Mouse (Mus musculus): ENCODE results near the gene Rnf217. TPM values are rescaled to one million over a fixed set of nuclear protein-coding genes. Genes with fewer than 3 reads are reported as not detected.

Rnf217 gene
- polyA plus RNA-seq, 1 experiment from 2014 or later, result 0.89 TPM

DNA sequence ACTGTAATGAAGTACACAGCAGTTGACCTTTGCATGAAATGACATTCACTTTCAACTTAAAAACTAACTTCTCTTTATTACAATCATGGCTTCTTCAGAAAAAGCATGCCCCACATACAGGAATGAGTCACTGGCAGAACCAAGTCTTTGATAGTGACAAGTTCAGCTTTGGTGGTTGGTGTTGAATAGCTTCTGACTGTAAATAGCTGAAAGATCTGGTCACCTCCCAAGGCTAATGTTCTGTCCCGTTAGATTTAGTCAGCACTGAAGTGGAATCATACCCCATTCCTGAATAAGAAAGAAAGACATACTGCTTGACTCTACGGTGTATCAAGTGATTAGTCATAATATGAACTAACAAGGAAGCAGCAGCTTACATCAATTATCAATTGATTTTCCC lies 51.7 kb downstream of the Rnf217 start:
- 90% methylated on average over 2 of the region's 2 CpGs for WGBS
- Histone ChIP-seq H3K9ac (replicated peaks; ENCODE audit: low read length) (no peak overlapping the region), H3K27me3 (ENCODE audit: insufficient read depth, low read length) (no peaks in the 10 kb centered on the region), H3K4me2 (replicated peaks; ENCODE audit: low read depth, low read length) (no peak overlapping the region), H3K4me3 (ENCODE audit: low read length) (no peak overlapping the region), H3K36me3 (ENCODE audit: insufficient read depth, low read length) (no peaks in the 10 kb centered on the region), H3K9me3 (ENCODE audit: low read length) (no peaks in the 10 kb centered on the region), H3K4me1 (ENCODE audit: insufficient read depth, low read length) (no peaks in the 10 kb centered on the region), H3K27ac (ENCODE audit: low read length) (no peak overlapping the region)
- ATAC-seq (ENCODE audit: low FRiP score, low TSS enrichment), result no peak

DNA sequence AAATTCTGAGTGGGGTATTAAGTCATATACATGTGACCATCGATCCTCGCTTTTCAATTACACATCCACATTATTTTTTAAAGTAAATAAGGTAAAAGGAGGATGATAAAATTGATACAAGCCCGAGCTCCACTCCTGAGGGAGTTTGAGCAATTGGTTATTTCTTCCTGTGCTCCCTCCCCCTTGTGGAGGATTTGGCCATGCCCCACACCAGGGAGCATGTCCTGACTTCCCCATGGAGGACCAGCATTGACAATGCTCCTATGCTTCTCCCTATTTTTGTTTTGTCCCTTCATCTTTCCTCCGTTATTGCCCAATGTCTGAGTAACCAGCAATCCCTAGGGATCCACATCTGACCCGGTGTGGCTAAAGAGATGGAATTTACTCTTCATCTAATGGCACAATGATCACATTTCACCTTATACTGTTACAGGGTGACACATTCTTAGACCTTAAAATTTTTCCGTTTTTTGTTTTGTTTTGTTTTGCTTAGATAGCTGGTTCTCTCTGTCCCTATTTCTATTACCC lies 53.5 kb downstream of the Rnf217 start:
- H3K36me3 ChIP-seq (ENCODE audit: insufficient read depth, low read length), result no peaks in the 10 kb centered on the region
- no peak for ATAC-seq (ENCODE audit: low FRiP score, low TSS enrichment)
- H3K4me3 ChIP-seq (ENCODE audit: low read length), result no peak overlapping the region
- 73% methylated on average over 6 of the region's 6 CpGs for WGBS
- H3K27me3 ChIP-seq (ENCODE audit: insufficient read depth, low read length), result no peaks in the 10 kb centered on the region
- H3K9ac ChIP-seq (replicated peaks; ENCODE audit: low read length), result no peak overlapping the region
- H3K4me1 ChIP-seq (ENCODE audit: insufficient read depth, low read length), result 0 out of 2 replicates have a peak, but pooled peaks cover 4% of the 10 kb centered on the region
- no peaks in the 10 kb centered on the region for H3K9me3 ChIP-seq (ENCODE audit: low read length)
- no peak overlapping the region for H3K4me2 ChIP-seq (replicated peaks; ENCODE audit: low read depth, low read length)
- no peak overlapping the region for H3K27ac ChIP-seq (ENCODE audit: low read length)

DNA sequence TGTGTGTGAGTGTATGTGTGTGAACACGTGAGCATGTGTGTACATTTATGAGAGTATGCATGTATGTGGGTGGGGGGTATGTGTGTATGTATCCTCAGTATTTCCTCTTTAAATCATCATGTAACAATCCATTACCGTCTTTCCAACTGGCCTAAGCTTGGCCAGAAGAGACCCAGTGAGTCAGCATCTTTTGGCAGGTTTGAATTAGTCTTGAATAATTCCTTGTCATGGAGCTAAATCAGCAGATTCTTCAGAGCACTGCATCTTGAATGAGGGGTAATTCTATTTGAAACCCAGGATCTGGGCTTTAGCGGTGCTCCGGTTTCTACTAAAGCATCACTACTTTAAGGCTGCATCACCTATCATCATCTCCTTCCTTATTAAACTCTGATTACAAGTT lies 55.7 kb downstream of the Rnf217 start:
- H3K9me3 ChIP-seq (ENCODE audit: low read length), result no peaks in the 10 kb centered on the region
- 0 out of 2 replicates have a peak, but pooled peaks cover 4% of the 10 kb centered on the region for H3K4me1 ChIP-seq (ENCODE audit: insufficient read depth, low read length)
- no peak overlapping the region for H3K9ac ChIP-seq (replicated peaks; ENCODE audit: low read length)
- WGBS, result 88% methylated on average over 4 of the region's 4 CpGs
- H3K4me3 ChIP-seq (ENCODE audit: low read length), result no peak overlapping the region
- H3K27ac ChIP-seq (ENCODE audit: low read length), result no peak overlapping the region
- no peak overlapping the region for H3K4me2 ChIP-seq (replicated peaks; ENCODE audit: low read depth, low read length)
- no peaks in the 10 kb centered on the region for H3K36me3 ChIP-seq (ENCODE audit: insufficient read depth, low read length)
- no peak for ATAC-seq (ENCODE audit: low FRiP score, low TSS enrichment)
- no peaks in the 10 kb centered on the region for H3K27me3 ChIP-seq (ENCODE audit: insufficient read depth, low read length)

DNA sequence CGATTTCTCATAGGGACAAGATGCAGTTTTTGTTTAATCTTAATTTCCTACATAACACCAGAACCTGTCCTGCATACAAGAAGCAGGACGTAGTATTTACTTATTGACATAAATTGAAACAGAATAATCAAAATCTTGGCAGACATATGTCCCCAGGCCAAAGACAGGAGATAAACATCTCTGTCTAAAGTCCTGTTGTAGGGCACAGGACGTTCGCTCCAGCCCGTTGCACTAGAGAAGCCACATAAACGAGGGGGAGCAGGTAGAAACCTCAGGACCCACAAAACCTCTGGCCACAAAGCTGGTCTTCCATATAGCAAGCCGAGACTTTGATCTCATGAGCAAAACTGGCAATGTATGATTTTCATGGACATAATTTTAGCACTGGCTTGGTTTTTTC lies 57.1 kb downstream of the Rnf217 start:
- H3K4me2 ChIP-seq (replicated peaks; ENCODE audit: low read depth, low read length), result no peak overlapping the region
- H3K27ac ChIP-seq (ENCODE audit: low read length), result no peak overlapping the region
- WGBS, result 74% methylated on average over 7 of the region's 7 CpGs
- no peaks in the 10 kb centered on the region for H3K9me3 ChIP-seq (ENCODE audit: low read length)
- no peak for ATAC-seq (ENCODE audit: low FRiP score, low TSS enrichment)
- no peak overlapping the region for H3K9ac ChIP-seq (replicated peaks; ENCODE audit: low read length)
- H3K4me3 ChIP-seq (ENCODE audit: low read length), result no peak overlapping the region
- 0 out of 2 replicates have a peak, but pooled peaks cover 4% of the 10 kb centered on the region for H3K4me1 ChIP-seq (ENCODE audit: insufficient read depth, low read length)
- no peaks in the 10 kb centered on the region for H3K36me3 ChIP-seq (ENCODE audit: insufficient read depth, low read length)
- H3K27me3 ChIP-seq (ENCODE audit: insufficient read depth, low read length), result no peaks in the 10 kb centered on the region

DNA sequence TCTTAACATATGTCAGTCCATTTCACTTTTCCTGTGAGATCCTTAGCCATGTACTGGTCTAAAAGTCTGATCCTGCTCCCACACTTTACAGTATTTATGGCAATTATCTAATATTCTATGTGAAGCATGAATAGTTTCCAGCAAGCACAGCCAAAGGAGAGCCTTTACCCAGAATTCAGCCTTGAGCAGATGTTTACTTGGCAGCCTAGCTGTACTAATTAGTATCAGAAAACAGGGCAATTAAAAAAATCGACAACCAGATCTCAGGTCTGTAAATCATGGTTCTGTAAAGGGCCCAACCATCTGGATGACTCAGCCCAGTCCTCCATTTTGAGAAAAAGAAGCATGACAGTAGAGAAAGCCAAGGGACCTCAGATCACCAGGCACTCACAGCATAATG lies 57.6 kb downstream of the Rnf217 start:
- Histone ChIP-seq H3K9me3 (ENCODE audit: low read length) (no peaks in the 10 kb centered on the region), H3K4me3 (ENCODE audit: low read length) (no peak overlapping the region), H3K27me3 (ENCODE audit: insufficient read depth, low read length) (no peaks in the 10 kb centered on the region), H3K4me2 (replicated peaks; ENCODE audit: low read depth, low read length) (no peak overlapping the region), H3K4me1 (ENCODE audit: insufficient read depth, low read length) (0 out of 2 replicates have a peak, but pooled peaks cover 4% of the 10 kb centered on the region), H3K36me3 (ENCODE audit: insufficient read depth, low read length) (no peaks in the 10 kb centered on the region), H3K27ac (ENCODE audit: low read length) (no peak overlapping the region), H3K9ac (replicated peaks; ENCODE audit: low read length) (no peak overlapping the region)
- no peak for ATAC-seq (ENCODE audit: low FRiP score, low TSS enrichment)
- 62% methylated on average over 1 of the region's 1 CpGs for WGBS

DNA sequence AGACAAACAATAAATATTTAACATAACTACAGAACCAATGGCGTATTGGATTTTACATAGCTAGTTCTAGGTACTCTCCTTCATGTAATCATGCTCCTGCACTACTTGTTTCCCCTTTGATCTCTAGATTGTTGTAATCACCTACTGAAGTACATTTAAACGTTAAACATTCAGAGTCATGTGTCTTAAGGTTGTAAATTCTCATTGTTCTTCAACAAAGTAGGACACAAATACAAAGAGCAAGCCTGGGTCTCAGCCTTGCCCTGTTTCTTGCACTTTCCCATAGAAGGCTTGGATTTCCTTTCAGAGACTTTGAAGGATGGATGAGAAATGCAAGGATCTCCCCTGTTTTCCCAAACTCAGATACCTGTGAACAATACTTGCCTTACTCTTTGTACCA lies 61.8 kb downstream of the Rnf217 start:
- no peaks in the 10 kb centered on the region for H3K9me3 ChIP-seq (ENCODE audit: low read length)
- no peak overlapping the region for H3K4me3 ChIP-seq (ENCODE audit: low read length)
- H3K9ac ChIP-seq (replicated peaks; ENCODE audit: low read length), result no peak overlapping the region
- ATAC-seq (ENCODE audit: low FRiP score, low TSS enrichment), result no peak
- no peaks in the 10 kb centered on the region for H3K27me3 ChIP-seq (ENCODE audit: insufficient read depth, low read length)
- H3K4me1 ChIP-seq (ENCODE audit: insufficient read depth, low read length), result 0 out of 2 replicates have a peak, but pooled peaks cover 4% of the 10 kb centered on the region
- no peak overlapping the region for H3K4me2 ChIP-seq (replicated peaks; ENCODE audit: low read depth, low read length)
- 36% methylated on average over 2 of the region's 2 CpGs for WGBS
- no peak overlapping the region for H3K27ac ChIP-seq (ENCODE audit: low read length)
- H3K36me3 ChIP-seq (ENCODE audit: insufficient read depth, low read length), result no peaks in the 10 kb centered on the region

DNA sequence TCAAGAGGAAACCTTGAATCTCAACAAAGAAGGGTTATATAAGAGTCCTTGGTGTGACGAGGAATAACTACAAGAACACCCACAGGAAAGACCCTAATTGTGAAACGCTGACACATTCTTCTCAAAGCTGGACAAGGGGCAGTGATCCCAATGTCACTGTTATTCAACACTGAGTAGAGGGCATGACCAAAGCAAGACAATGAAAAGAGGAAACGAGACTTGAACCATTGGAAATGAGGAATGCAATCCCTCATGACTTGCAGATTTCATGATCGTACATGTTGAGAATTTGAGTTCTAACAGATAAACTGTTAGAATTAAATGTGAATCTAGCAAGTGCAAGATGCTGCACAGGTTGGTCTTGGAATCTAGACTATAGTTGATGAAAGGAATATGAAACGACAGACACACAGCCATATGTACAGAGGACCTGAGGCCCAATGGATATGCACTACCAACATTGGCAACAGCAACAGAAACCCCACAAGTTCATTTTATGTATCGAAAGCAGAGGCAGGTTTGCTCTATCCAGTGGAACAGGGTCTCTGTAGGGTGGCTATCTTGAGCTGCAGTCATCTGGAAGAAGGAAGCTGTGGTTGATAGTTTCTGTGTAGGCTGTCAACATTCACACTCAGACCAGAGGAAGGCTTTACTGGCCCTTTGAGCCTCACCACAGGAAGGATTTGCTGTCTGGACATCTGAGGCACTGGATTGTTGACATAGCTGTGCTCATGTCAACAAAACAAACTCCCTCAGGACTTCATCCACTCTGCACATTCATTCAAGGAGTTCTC lies 64.6 kb downstream of the Rnf217 start:
- Histone ChIP-seq H3K9me3 (ENCODE audit: low read length) (no peaks in the 10 kb centered on the region), H3K36me3 (ENCODE audit: insufficient read depth, low read length) (no peaks in the 10 kb centered on the region), H3K27me3 (ENCODE audit: insufficient read depth, low read length) (no peaks in the 10 kb centered on the region), H3K27ac (ENCODE audit: low read length) (no peak overlapping the region), H3K9ac (replicated peaks; ENCODE audit: low read length) (no peak overlapping the region), H3K4me1 (ENCODE audit: insufficient read depth, low read length) (no peaks in the 10 kb centered on the region), H3K4me3 (ENCODE audit: low read length) (no peak overlapping the region), H3K4me2 (replicated peaks; ENCODE audit: low read depth, low read length) (no peak overlapping the region)
- ATAC-seq (ENCODE audit: low FRiP score, low TSS enrichment), result no peak
- 90% methylated on average over 6 of the region's 6 CpGs for WGBS

DNA sequence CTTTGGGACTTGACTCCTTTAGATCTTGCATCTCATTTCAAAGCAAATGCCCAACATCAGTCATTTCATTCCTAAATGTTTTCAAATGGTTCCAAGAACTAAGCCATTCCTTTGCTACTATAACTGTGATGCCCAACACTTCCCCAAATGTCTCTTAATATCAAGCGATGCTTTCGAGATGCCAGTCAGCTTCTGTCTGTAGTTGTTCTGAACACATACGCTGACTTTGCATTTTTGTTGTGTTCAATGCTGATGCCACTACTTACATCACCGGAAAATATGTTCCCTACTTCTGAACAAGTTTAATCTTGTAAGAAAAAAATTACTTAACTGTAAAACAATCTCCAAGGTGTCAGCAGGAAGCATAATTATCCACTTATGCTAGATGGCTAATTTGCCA lies 68.5 kb downstream of the Rnf217 start:
- no peaks in the 10 kb centered on the region for H3K4me1 ChIP-seq (ENCODE audit: insufficient read depth, low read length)
- no peaks in the 10 kb centered on the region for H3K27me3 ChIP-seq (ENCODE audit: insufficient read depth, low read length)
- no peak overlapping the region for H3K4me2 ChIP-seq (replicated peaks; ENCODE audit: low read depth, low read length)
- WGBS, result 88% methylated on average over 4 of the region's 4 CpGs
- no peak overlapping the region for H3K4me3 ChIP-seq (ENCODE audit: low read length)
- no peaks in the 10 kb centered on the region for H3K9me3 ChIP-seq (ENCODE audit: low read length)
- no peak overlapping the region for H3K9ac ChIP-seq (replicated peaks; ENCODE audit: low read length)
- ATAC-seq (ENCODE audit: low FRiP score, low TSS enrichment), result no peak
- H3K36me3 ChIP-seq (ENCODE audit: insufficient read depth, low read length), result no peaks in the 10 kb centered on the region
- H3K27ac ChIP-seq (ENCODE audit: low read length), result no peak overlapping the region

DNA sequence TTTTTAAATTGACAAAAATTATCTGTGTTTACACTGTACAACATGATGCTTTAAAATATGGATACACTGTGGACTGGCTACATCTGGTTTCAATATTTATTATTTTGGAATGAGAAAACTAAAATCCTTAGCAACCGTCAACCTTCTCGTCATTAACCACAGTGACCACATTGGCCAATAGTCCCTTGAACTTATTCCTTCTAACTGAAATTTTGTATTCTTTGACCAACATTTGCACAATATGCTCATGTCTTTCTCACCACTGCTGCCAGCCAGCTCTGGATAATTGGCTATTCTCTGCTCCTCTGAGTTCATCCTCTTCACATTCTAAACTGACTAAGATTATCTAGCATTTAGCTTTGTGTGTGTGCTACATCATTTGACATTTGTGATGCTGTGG lies 69.6 kb downstream of the Rnf217 start:
- Histone ChIP-seq H3K27ac (ENCODE audit: low read length) (no peak overlapping the region), H3K4me3 (ENCODE audit: low read length) (no peak overlapping the region), H3K4me2 (replicated peaks; ENCODE audit: low read depth, low read length) (no peak overlapping the region), H3K36me3 (ENCODE audit: insufficient read depth, low read length) (peaks cover 2% of the 10 kb centered on the region; the same call in 1 of the 2 replicates), H3K9me3 (ENCODE audit: low read length) (no peaks in the 10 kb centered on the region), H3K9ac (replicated peaks; ENCODE audit: low read length) (no peak overlapping the region), H3K4me1 (ENCODE audit: insufficient read depth, low read length) (no peaks in the 10 kb centered on the region), H3K27me3 (ENCODE audit: insufficient read depth, low read length) (no peaks in the 10 kb centered on the region)
- WGBS, result 94% methylated on average over 2 of the region's 2 CpGs
- no peak for ATAC-seq (ENCODE audit: low FRiP score, low TSS enrichment)

DNA sequence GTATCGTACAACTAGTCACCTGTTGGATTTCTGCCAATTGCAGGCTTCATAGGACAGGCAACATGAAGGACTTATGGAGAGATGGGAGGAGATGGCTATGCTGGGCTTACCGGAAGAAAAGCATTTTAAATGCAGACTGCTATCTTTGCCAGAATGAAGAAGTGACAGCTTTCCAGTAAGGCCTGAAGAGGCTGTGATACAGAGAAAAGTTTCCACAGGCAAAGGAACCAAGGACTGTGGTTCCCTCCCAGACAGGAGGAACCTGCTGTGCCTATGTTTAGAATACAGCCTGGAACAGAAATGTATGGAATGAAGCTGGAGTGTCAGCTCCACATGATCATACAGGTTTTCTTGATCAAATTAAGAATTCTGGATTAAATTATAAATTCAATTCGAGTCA lies 70.3 kb downstream of the Rnf217 start:
- H3K9ac ChIP-seq (replicated peaks; ENCODE audit: low read length), result no peak overlapping the region
- H3K4me3 ChIP-seq (ENCODE audit: low read length), result no peak overlapping the region
- no peak overlapping the region for H3K27ac ChIP-seq (ENCODE audit: low read length)
- ATAC-seq (ENCODE audit: low FRiP score, low TSS enrichment), result no peak
- 75% methylated on average over 3 of the region's 3 CpGs for WGBS
- H3K27me3 ChIP-seq (ENCODE audit: insufficient read depth, low read length), result no peaks in the 10 kb centered on the region
- H3K4me1 ChIP-seq (ENCODE audit: insufficient read depth, low read length), result no peaks in the 10 kb centered on the region
- peaks cover 3% of the 10 kb centered on the region; the same call in 1 of the 2 replicates for H3K36me3 ChIP-seq (ENCODE audit: insufficient read depth, low read length)
- no peaks in the 10 kb centered on the region for H3K9me3 ChIP-seq (ENCODE audit: low read length)
- no peak overlapping the region for H3K4me2 ChIP-seq (replicated peaks; ENCODE audit: low read depth, low read length)
